Mouse (Mus musculus): ENCODE results near the gene Cct5.

GRCm38 (mm10) chr15:31568581-31568996, 33.0 kb downstream of the Cct5 start:
- TF ChIP-seq CTCF (IDR thresholded peaks at IDR 0.05; ENCODE audit: borderline replicate concordance, insufficient read depth, low read length) (no peak), POLR2A (IDR thresholded peaks at IDR 0.05; ENCODE audit: low read depth, low read length) (no peak)

Measured in embryonic fibroblast, embryonic 13.5 days (primary cell).